Mouse (Mus musculus): ENCODE data around the gene Wfdc6a.

DNA sequence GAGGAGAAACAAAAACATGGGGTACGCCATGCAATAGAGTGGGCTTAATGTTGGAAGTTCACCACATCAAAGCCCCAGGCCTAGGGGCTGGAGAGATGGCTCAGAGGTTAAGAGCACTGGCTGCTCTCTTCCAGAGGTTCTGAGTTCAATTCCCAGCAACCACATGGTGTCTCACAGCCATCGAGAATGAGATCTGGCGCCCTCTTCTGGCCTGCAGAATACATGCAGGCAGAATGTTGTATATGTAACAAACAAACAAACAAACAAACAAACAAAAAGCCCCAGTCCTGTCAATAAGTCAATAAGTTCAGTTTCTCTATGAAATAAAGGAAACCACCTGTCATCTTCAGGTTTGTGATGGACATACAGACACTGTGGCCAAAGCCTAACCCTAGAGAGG is 14.9 kb upstream of the Wfdc6a start:
- TF ChIP-seq CTCF (IDR thresholded peaks at IDR 0.05; ENCODE audit: extremely low read depth, insufficient read depth, insufficient read length, insufficient replicate concordance) (no peak), POLR2A (IDR thresholded peaks at IDR 0.05; ENCODE audit: low read depth, low read length) (no peak)

Measured in spleen, adult 2 months (tissue).